Mouse (Mus musculus): ENCODE data around the gene Vdac2.

The Vdac2 gene

DNA sequence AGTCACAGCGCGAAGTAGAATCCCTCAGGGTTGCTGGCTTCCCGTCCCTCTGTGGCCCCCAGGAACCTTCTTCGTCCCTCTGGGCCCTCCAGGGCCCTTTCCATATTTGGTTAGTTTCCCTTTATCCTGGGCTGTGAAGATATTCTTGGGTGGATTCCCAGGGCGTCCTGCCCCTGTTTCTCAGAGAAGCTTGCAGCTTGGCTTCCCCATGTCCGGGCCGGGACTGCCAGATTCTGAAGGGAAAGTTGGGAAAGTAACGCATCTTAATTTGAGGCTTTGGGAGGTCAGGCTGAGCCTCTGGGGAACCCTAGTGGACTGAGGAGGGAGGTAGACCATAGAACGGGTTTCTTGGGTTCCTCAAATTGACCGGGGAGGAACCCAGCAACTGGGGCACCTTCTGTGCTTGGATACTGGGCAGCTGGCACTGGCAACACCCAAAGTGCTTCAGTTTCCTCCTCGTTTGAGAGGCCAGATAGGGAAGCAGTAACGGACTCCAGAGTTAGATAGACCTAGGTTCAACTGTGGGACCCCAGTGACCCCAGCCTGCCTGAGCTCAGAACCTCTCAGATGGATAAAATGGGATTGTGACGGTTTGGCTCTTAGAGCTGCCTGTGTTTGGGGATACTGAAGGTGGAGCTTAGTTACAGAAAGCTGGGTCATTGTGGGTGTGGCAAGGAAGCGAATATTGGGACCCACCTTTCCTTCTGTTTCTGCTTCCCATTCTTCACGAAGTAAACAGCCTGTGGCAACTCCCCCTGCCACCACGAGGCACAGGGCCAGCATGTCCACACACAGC, 27.2 kb downstream of the Vdac2 start:
- DNase-seq (ENCODE audit: low read depth, low spot score) = no peak

DNA sequence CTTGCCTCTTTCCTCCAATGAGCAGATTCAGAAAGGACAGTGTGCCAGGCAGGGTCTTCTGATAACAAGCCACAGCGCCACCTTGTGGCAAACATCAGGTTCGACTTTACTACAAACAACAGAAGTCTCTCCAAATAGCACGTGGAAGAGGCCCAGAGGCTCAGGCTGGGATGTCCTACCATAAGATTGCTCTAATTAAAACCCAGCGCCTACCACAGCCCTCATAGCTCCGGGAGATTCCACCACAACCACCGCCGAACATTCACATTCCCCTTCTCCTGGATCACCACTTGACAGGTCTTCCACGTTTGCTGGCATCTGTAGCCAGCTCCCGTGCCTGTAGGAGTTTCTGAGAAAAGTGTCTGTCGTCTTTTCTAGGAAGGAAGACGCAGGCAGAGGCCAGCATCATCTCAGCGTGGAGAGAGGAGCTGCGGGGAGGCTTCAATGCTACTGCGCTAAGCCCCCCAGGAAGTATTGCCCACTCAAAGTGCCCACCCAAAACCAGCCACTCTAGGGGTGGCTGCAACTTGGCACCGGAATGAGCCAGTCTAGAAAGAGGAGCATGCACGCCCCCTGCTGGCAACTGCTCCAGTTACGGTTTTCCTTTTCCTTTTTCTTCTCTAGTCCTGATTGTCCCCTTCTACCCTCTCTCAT, 28.5 kb downstream of the Vdac2 start:
- peak; percentile 94 for DNase-seq (ENCODE audit: low read depth, low spot score)

DNA sequence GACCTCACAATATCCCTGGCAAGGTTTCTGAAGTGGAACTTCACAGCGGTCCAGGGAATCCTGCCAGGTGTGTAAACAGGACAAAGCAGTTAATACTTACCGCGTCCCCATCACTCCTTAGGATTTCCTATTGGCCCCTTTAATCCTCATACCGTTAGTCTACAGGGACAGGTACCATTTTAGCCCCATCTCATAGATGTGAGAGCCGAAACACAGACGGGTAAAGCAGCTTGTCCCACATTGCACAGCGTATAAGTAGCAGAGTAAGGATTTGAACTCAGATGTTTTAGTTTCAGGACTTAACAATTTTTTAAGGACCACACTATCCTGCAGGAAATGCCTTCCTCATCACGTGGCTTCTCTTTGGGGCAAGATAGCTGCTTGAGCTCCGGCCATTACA, 29.2 kb downstream of the Vdac2 start:
- DNase-seq (ENCODE audit: low read depth, low spot score) = no peak

DNA sequence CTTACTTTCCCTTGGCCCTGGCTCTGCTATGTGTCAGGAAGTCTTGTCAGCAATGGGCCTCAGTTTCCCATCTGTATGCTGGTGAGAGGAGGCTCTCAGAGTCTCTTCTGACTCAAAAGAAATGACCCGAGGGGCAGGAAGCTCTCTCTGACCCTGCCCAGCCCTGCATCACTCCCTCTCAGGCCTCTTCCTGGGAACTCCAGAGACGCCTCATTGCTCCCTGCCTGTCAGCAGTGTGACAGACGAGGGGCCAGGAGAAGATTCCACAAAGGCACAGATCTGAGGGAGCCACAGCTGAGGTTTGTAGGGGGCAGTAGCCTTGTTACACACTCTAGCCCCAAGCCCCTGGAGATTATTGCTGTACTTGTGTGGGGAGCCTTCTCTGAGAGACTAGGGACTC, 30.9 kb downstream of the Vdac2 start:
- no peak for DNase-seq (ENCODE audit: low read depth, low spot score)

DNA sequence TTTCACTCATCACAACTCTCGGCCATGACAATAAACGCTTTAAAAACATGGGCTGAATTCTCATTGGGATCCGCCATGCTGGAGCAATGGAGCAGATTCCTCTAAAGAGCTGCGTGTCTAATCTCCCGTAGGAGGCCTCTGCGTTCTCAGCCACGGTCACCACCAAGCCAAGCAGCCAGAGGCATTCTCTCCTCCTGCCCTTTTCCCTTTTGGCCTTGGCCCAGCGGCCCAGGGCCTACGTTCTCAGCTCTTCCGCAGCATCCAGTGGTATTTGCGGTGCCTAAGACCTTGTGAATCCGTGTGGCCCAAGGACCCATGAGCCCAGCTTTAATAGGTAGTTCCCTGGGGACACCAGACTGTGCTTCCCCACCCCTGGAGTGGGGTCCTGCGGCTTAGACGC, 31.8 kb downstream of the Vdac2 start:
- peak; percentile 19 for DNase-seq (ENCODE audit: low read depth, low spot score)

DNA sequence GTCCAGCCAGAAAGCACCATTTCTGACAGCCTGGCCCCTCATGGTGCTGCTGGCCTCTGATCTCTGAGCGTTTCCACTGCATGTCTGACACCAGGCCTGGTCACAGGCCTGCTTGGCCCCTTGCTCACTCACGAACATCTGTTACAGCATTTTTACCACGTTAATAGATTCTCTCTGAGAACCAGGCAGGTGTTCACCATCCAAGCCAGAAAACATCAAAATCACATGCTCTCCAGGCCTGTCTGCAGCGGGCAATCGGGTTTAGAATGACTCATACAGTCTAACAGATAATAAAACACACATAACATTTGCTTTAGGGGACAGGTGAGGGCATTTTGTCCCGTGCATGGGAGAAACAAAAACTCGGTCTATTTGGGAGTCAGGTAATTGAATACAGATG, 41.3 kb downstream of the Vdac2 start:
- no peak for DNase-seq (ENCODE audit: low read depth, low spot score)

DNA sequence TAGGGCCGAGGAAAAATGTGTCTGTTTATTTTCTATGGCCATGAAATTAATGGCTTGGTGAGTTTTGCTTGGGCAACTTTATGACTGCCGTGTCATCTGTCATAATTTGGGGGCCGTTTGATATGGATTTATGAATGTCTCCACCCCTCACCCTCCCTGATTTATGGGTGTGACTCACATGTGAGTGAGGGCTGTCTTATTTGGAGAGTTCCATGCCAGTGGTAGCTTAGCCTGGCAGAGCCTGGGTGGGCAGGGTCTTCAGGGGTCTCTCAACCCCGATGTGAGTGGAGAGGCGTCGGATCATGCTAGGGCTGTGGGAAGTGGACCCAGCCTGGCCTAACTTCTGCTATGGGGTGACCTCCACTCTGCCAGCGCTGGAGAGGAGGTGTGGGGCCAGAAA, 41.8 kb downstream of the Vdac2 start:
- no peak for DNase-seq (ENCODE audit: low read depth, low spot score)

DNA sequence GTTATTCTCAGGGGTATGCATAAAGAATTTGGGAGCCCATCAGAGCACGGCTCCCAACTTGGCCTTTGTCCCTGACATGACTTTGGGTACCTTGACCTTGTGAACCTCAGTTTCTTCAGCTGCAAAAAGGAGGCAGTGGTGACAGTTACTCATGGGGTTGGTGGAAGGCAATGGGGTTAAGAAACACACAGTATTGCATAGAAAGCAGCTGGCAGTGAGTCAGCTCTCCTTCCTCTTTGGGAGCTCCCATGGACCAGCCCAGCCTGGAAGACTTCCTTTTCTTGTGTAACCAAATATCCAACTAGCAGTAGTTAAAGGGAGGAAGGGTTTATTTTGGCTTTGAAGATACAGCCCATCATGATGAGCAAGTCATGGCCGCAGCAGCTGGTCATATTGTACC, 65.4 kb downstream of the Vdac2 start:
- no peak for DNase-seq (ENCODE audit: low read depth, low spot score)

DNA sequence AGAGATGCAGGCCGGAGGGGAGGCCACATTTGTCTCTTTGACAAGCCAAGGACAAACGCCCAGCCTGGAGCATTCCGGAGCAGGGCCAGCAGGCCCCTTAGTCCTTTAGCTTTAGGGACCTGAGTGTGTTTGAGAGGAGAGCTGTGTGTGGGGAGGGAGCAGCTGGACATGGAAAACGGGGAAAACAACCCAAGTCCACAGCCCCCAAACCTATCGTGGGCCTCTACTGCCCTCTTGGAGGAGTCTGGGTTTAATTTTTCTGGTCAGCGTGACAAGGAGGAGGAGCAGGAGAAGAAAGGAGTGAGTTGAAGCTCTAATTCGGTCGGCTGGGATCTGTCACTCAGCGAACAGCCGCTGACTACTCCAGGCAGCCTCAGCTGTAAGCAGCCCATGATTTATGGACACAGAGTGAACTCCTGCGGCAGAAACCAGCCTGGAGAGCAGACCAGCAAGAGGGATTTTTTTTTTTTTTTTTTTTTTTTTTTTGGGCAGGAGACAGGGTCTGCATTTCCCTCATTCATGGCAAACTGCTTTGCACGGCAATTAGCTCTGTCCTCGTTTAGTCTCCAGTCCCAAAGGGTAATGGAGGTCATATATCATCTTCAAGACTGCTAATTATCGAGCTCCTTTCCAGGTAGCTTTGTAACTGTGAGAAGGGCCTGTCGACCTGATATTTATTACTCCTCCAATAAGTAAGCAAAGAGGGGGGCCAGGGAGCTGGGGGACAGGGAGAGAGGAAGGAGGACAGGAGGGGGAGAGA, 66.7 kb downstream of the Vdac2 start:
- DNase-seq (ENCODE audit: low read depth, low spot score) = no peak

DNA sequence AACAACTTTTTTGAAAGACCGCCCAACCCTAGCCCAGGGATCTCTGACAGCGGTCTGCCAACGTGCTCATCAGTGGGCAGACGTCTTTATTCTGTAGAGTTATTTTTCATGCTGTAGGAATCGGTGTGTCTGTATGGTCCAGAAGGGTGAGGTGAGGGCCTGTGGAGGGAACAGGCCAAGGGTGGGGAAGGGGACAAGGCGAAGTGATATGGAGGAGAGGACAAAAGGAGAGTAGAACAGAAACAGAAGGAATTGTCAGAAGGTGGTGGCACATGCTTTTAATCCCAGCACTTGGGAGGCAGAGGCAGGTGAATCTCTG, 67.3 kb downstream of the Vdac2 start:
- DNase-seq (ENCODE audit: low read depth, low spot score) = no peak

Measured in R1 (cell line).